Mouse (Mus musculus): ENCODE data around the gene Ost4. TPM values are rescaled to one million over a fixed set of nuclear protein-coding genes. Genes with fewer than 3 reads are reported as not detected.

Ost4 gene
- polyA plus RNA-seq, 1 experiment from 2014 or later: 244 TPM

GRCm38 (mm10) chr5:30944344-30944743, 36.8 kb upstream of the Ost4 start:
- Histone ChIP-seq H3K27ac (replicated peaks) (no peak overlapping the region), H3K4me3 (replicated peaks) (peak overlapping the region; percentile 63), H3K36me3 (no peaks in the 10 kb centered on the region), H3K4me2 (peak overlapping the region; percentile 93), H3K4me1 (peaks cover 21% of the 10 kb centered on the region), H3K9me3 (replicated peaks) (no peaks in the 10 kb centered on the region), H3K9ac (replicated peaks) (no peak overlapping the region), H3K27me3 (replicated peaks) (no peaks in the 10 kb centered on the region; the same call in 1 of the 2 replicates)
- 92% methylated on average over 6 of the region's 6 CpGs for WGBS
- ATAC-seq (ENCODE audit: low FRiP score): no peak

- no peaks in the 10 kb centered on the region for H3K36me3 ChIP-seq
- no peaks in the 10 kb centered on the region; the same call in 1 of the 2 replicates for H3K27me3 ChIP-seq (replicated peaks)
- no peak overlapping the region for H3K9ac ChIP-seq (replicated peaks)
- WGBS: 90% methylated on average over 2 of the region's 2 CpGs
- no peak overlapping the region for H3K4me2 ChIP-seq
- H3K9me3 ChIP-seq (replicated peaks): no peaks in the 10 kb centered on the region
- ATAC-seq (ENCODE audit: low FRiP score): no peak
- no peak overlapping the region for H3K27ac ChIP-seq (replicated peaks)
- H3K4me3 ChIP-seq (replicated peaks): no peak overlapping the region
- H3K4me1 ChIP-seq: peaks cover 14% of the 10 kb centered on the region
Observed at GRCm38 (mm10) chr5:30943004-30943403, 35.4 kb upstream of the Ost4 start.

- no peak overlapping the region for H3K4me2 ChIP-seq
- H3K27me3 ChIP-seq (replicated peaks): no peaks in the 10 kb centered on the region
- 92% methylated on average over 5 of the region's 5 CpGs for WGBS
- H3K4me1 ChIP-seq: no peaks in the 10 kb centered on the region
- no peak overlapping the region for H3K4me3 ChIP-seq (replicated peaks)
- H3K9me3 ChIP-seq (replicated peaks): no peaks in the 10 kb centered on the region
- no peak for ATAC-seq (ENCODE audit: low FRiP score)
- no peak overlapping the region for H3K27ac ChIP-seq (replicated peaks)
- H3K9ac ChIP-seq (replicated peaks): no peak overlapping the region
- peaks cover 14% of the 10 kb centered on the region; the same call in 1 of the 2 replicates for H3K36me3 ChIP-seq
Observed at GRCm38 (mm10) chr5:30934725-30935461, 27.3 kb upstream of the Ost4 start.

GRCm38 (mm10) chr5:30933705-30934104, 26.1 kb upstream of the Ost4 start:
- no peaks in the 10 kb centered on the region for H3K4me1 ChIP-seq
- no peaks in the 10 kb centered on the region for H3K27me3 ChIP-seq (replicated peaks)
- H3K9me3 ChIP-seq (replicated peaks): no peaks in the 10 kb centered on the region
- peaks cover 14% of the 10 kb centered on the region; the same call in 1 of the 2 replicates for H3K36me3 ChIP-seq
- no peak overlapping the region for H3K27ac ChIP-seq (replicated peaks)
- H3K9ac ChIP-seq (replicated peaks): no peak overlapping the region
- no peak for ATAC-seq (ENCODE audit: low FRiP score)
- 73% methylated on average over 5 of the region's 5 CpGs for WGBS
- no peak overlapping the region for H3K4me2 ChIP-seq
- no peak overlapping the region for H3K4me3 ChIP-seq (replicated peaks)

- Histone ChIP-seq H3K4me2 (no peak overlapping the region), H3K36me3 (peaks cover 14% of the 10 kb centered on the region; the same call in 1 of the 2 replicates), H3K4me3 (replicated peaks) (no peak overlapping the region), H3K9me3 (replicated peaks) (no peaks in the 10 kb centered on the region), H3K27me3 (replicated peaks) (no peaks in the 10 kb centered on the region), H3K9ac (replicated peaks) (no peak overlapping the region), H3K4me1 (0 out of 2 replicates have a peak, but pooled peaks cover 8% of the 10 kb centered on the region), H3K27ac (replicated peaks) (no peak overlapping the region)
- no peak for ATAC-seq (ENCODE audit: low FRiP score)
- WGBS: 89% methylated on average over 4 of the region's 4 CpGs
Observed at GRCm38 (mm10) chr5:30931378-30931777, 23.8 kb upstream of the Ost4 start.

- no peak overlapping the region for H3K27ac ChIP-seq (replicated peaks)
- H3K36me3 ChIP-seq: peaks cover 14% of the 10 kb centered on the region; the same call in 1 of the 2 replicates
- H3K4me3 ChIP-seq (replicated peaks): no peak overlapping the region
- H3K27me3 ChIP-seq (replicated peaks): no peaks in the 10 kb centered on the region
- 0 out of 2 replicates have a peak, but pooled peaks cover 8% of the 10 kb centered on the region for H3K4me1 ChIP-seq
- no peaks in the 10 kb centered on the region for H3K9me3 ChIP-seq (replicated peaks)
- H3K4me2 ChIP-seq: no peak overlapping the region
- no peak overlapping the region for H3K9ac ChIP-seq (replicated peaks)
- no peak for ATAC-seq (ENCODE audit: low FRiP score)
- WGBS: 84% methylated on average over 6 of the region's 6 CpGs
Observed at GRCm38 (mm10) chr5:30930846-30931245, 23.3 kb upstream of the Ost4 start.

- H3K9ac ChIP-seq (replicated peaks): no peak overlapping the region
- H3K4me2 ChIP-seq: no peak overlapping the region
- no peak overlapping the region for H3K4me3 ChIP-seq (replicated peaks)
- no peak for ATAC-seq (ENCODE audit: low FRiP score)
- no peaks in the 10 kb centered on the region for H3K9me3 ChIP-seq (replicated peaks)
- H3K4me1 ChIP-seq: 0 out of 2 replicates have a peak, but pooled peaks cover 8% of the 10 kb centered on the region
- 43% methylated on average over 4 of the region's 4 CpGs for WGBS
- H3K36me3 ChIP-seq: peaks cover 14% of the 10 kb centered on the region; the same call in 1 of the 2 replicates
- H3K27ac ChIP-seq (replicated peaks): no peak overlapping the region
- no peaks in the 10 kb centered on the region for H3K27me3 ChIP-seq (replicated peaks)
Observed at GRCm38 (mm10) chr5:30930121-30930520, 22.5 kb upstream of the Ost4 start.

GRCm38 (mm10) chr5:30927945-30928529, 20.4 kb upstream of the Ost4 start:
- H3K4me3 ChIP-seq (replicated peaks): peak overlapping the region; percentile 10; the same call in 1 of the 2 replicates

GRCm38 (mm10) chr5:30926073-30926472, 18.5 kb upstream of the Ost4 start:
- WGBS: 91% methylated on average over 2 of the region's 2 CpGs
- H3K9me3 ChIP-seq (replicated peaks): no peaks in the 10 kb centered on the region
- no peak overlapping the region for H3K9ac ChIP-seq (replicated peaks)
- no peaks in the 10 kb centered on the region for H3K36me3 ChIP-seq
- peaks cover 25% of the 10 kb centered on the region for H3K4me1 ChIP-seq
- no peak overlapping the region for H3K4me3 ChIP-seq (replicated peaks)
- H3K27ac ChIP-seq (replicated peaks): no peak overlapping the region
- no peak overlapping the region for H3K4me2 ChIP-seq
- no peaks in the 10 kb centered on the region for H3K27me3 ChIP-seq (replicated peaks)
- ATAC-seq (ENCODE audit: low FRiP score): no peak

More at GRCm38 (mm10) chr5:30927945-30928529, 20.4 kb upstream of the Ost4 start:
- Histone ChIP-seq H3K9me3 (replicated peaks) (no peaks in the 10 kb centered on the region), H3K36me3 (peaks cover 4% of the 10 kb centered on the region; the same call in 1 of the 2 replicates), H3K27ac (replicated peaks) (no peak overlapping the region), H3K4me2 (peak overlapping the region; percentile 46), H3K4me1 (0 out of 2 replicates have a peak, but pooled peaks cover 8% of the 10 kb centered on the region), H3K9ac (replicated peaks) (peak overlapping the region; percentile 20; the same call in 1 of the 2 replicates), H3K27me3 (replicated peaks) (no peaks in the 10 kb centered on the region)
- peak; percentile 77 for ATAC-seq (ENCODE audit: low FRiP score)
- WGBS: 41% methylated on average over 7 of the region's 7 CpGs

GRCm38 (mm10) chr5:30925217-30925616, 17.6 kb upstream of the Ost4 start:
- no peaks in the 10 kb centered on the region for H3K9me3 ChIP-seq (replicated peaks)
- no peak for ATAC-seq (ENCODE audit: low FRiP score)
- no peaks in the 10 kb centered on the region for H3K27me3 ChIP-seq (replicated peaks)
- H3K4me1 ChIP-seq: peaks cover 33% of the 10 kb centered on the region
- H3K4me3 ChIP-seq (replicated peaks): no peak overlapping the region
- no peak overlapping the region for H3K27ac ChIP-seq (replicated peaks)
- WGBS: 92% methylated on average over 5 of the region's 5 CpGs
- H3K9ac ChIP-seq (replicated peaks): no peak overlapping the region
- no peaks in the 10 kb centered on the region for H3K36me3 ChIP-seq
- H3K4me2 ChIP-seq: no peak overlapping the region

- no peaks in the 10 kb centered on the region for H3K9me3 ChIP-seq (replicated peaks)
- no peaks in the 10 kb centered on the region for H3K27me3 ChIP-seq (replicated peaks)
- H3K27ac ChIP-seq (replicated peaks): no peak overlapping the region
- ATAC-seq (ENCODE audit: low FRiP score): no peak
- H3K36me3 ChIP-seq: no peaks in the 10 kb centered on the region
- H3K4me1 ChIP-seq: peaks cover 37% of the 10 kb centered on the region
- no peak overlapping the region for H3K4me2 ChIP-seq
- H3K9ac ChIP-seq (replicated peaks): no peak overlapping the region
- WGBS: 76% methylated on average over 8 of the region's 8 CpGs
- H3K4me3 ChIP-seq (replicated peaks): no peak overlapping the region
Observed at GRCm38 (mm10) chr5:30924614-30925013, 17.0 kb upstream of the Ost4 start.

- no peaks in the 10 kb centered on the region for H3K27me3 ChIP-seq (replicated peaks)
- no peaks in the 10 kb centered on the region for H3K36me3 ChIP-seq
- H3K4me2 ChIP-seq: no peak overlapping the region
- peaks cover 35% of the 10 kb centered on the region for H3K4me1 ChIP-seq
- no peak overlapping the region for H3K27ac ChIP-seq (replicated peaks)
- H3K9ac ChIP-seq (replicated peaks): no peak overlapping the region
- WGBS: 92% methylated on average over 6 of the region's 6 CpGs
- no peak overlapping the region for H3K4me3 ChIP-seq (replicated peaks)
- ATAC-seq (ENCODE audit: low FRiP score): no peak
- no peaks in the 10 kb centered on the region for H3K9me3 ChIP-seq (replicated peaks)
Observed at GRCm38 (mm10) chr5:30923119-30923518, 15.5 kb upstream of the Ost4 start.

All from neural tube, embryonic 15.5 days (tissue).